Mouse (Mus musculus) MEL (cell line): ENCODE results near the gene Rom1. TPM values are rescaled to one million over a fixed set of nuclear protein-coding genes. Genes with fewer than 3 reads are reported as not detected.

Source experiments
- DNase-seq: peaks from one replicate; pipeline ENCODE4 v3.0.0; 2011; ENCODE audit warnings: low read depth, low spot score
- H3K27ac ChIP-seq: 2 replicates; pipeline ENCODE4 v1.5.1; 2012; ENCODE audit warnings: low read depth, mild to moderate bottlenecking, control low read depth, low read length, moderate library complexity; ENCODE audit not compliant: control insufficient read depth
- H3K27me3 ChIP-seq, 2 experiments: fragments of 150-350 bp in 1 of 2; sonication (generic) in 1 of 2; 2 replicates each; pipeline ENCODE4 v1.6.1; 2012; ENCODE audit warnings: low read length in 2 of 2, mild to moderate bottlenecking in 2 of 2, improper control_type of control experiment in 1 of 2, moderate library complexity in 1 of 2; ENCODE audit not compliant: insufficient read depth in 2 of 2, control insufficient read depth in 1 of 2
- H3K36me3 ChIP-seq, 2 experiments: 2 replicates each; pipeline ENCODE4 v1.6.1; 2012 to 2014; ENCODE audit warnings: low read length in 2 of 2, improper control_type of control experiment in 1 of 2, inconsistent platforms in 1 of 2, mild to moderate bottlenecking in 1 of 2; ENCODE audit not compliant: insufficient read depth in 2 of 2, control insufficient read depth in 1 of 2
- H3K4me1 ChIP-seq, 2 experiments: fragments of 150-350 bp in 1 of 2; sonication (generic) in 1 of 2; 2 replicates each; pipeline ENCODE4 v1.6.1; 2012; ENCODE audit warnings: low read length in 2 of 2, improper control_type of control experiment in 1 of 2, mild to moderate bottlenecking in 1 of 2; ENCODE audit not compliant: insufficient read depth in 2 of 2, control insufficient read depth in 1 of 2
- H3K4me3 ChIP-seq, 2 experiments: fragments of 150-350 bp in 1 of 2; sonication (generic) in 1 of 2; 2 replicates each; pipeline ENCODE4 v1.5.1; 2012; ENCODE audit warnings: low read depth in 2 of 2, low read length in 2 of 2, mild to moderate bottlenecking in 2 of 2, moderate library complexity in 2 of 2, control low read depth in 1 of 2, improper control_type of control experiment in 1 of 2; ENCODE audit not compliant: control insufficient read depth in 1 of 2, insufficient read depth in 1 of 2
- H3K79me2 ChIP-seq: 2 replicates; pipeline ENCODE4 v1.6.1; 2012; ENCODE audit warnings: mild to moderate bottlenecking, low read length, moderate library complexity; ENCODE audit not compliant: control insufficient read depth, poor library complexity, insufficient read depth
- H3K9ac ChIP-seq: 2 replicates; pipeline ENCODE4 v1.6.1; 2012; ENCODE audit warnings: low read depth, mild to moderate bottlenecking, control low read depth, low read length, moderate library complexity; ENCODE audit not compliant: control insufficient read depth, poor library complexity, severe bottlenecking
- H3K9me3 ChIP-seq: fragments of 150-350 bp; sonication (generic); replicated peaks from 2 replicates; pipeline ENCODE4 v1.6.1; 2012; ENCODE audit warnings: mild to moderate bottlenecking, low read length, improper control_type of control experiment, moderate library complexity; ENCODE audit not compliant: insufficient read depth
- BHLHE40 ChIP-seq: IDR thresholded peaks from 2 replicates; pipeline ENCODE4 v1.6.1; 2012; ENCODE audit warnings: low read depth, mild to moderate bottlenecking, inconsistent platforms, low read length, improper control_type of control experiment, borderline replicate concordance
- CTCF ChIP-seq, 3 experiments: IDR thresholded peaks in 2 of 3; conservative IDR thresholded peaks in 1 of 3; 2 replicates each; pipeline ENCODE4 v1.5.1; 2011 to 2012; ENCODE audit warnings: low read length in 3 of 3, low read depth in 2 of 3, mild to moderate bottlenecking in 2 of 3, improper control_type of control experiment in 1 of 3, inconsistent platforms in 1 of 3, mixed read lengths in 1 of 3, moderate library complexity in 1 of 3; ENCODE audit not compliant: control insufficient read depth in 1 of 3, insufficient read depth in 1 of 3, poor library complexity in 1 of 3, severe bottlenecking in 1 of 3
- E2F4 ChIP-seq: IDR thresholded peaks from 2 replicates; pipeline ENCODE4 v1.6.1; 2011; ENCODE audit warnings: low read depth, low read length, improper control_type of control experiment, borderline replicate concordance
- ELF1 ChIP-seq: IDR thresholded peaks from 2 replicates; pipeline ENCODE4 v1.6.1; 2014; ENCODE audit warnings: low read depth, mild to moderate bottlenecking, inconsistent platforms, low read length, improper control_type of control experiment, moderate library complexity
- ETS1 ChIP-seq: IDR thresholded peaks from 2 replicates; pipeline ENCODE4 v1.6.1; 2012; ENCODE audit warnings: low read depth, mild to moderate bottlenecking, inconsistent platforms, low read length, improper control_type of control experiment, moderate library complexity
- GATA1 ChIP-seq: IDR thresholded peaks from 2 replicates; pipeline ENCODE4 v1.6.1; 2011; ENCODE audit warnings: low read depth, low read length, improper control_type of control experiment
- HCFC1 ChIP-seq: IDR thresholded peaks from 2 replicates; pipeline ENCODE4 v1.6.1; 2012; ENCODE audit warnings: low read depth, mild to moderate bottlenecking, inconsistent platforms, low read length, improper control_type of control experiment, moderate library complexity
- JUND ChIP-seq: IDR thresholded peaks from 2 replicates; pipeline ENCODE4 v1.6.1; 2011; ENCODE audit warnings: low read depth, mild to moderate bottlenecking, improper control_type of control experiment, low read length
- KAT2A ChIP-seq: conservative IDR thresholded peaks from 2 replicates; pipeline ENCODE4 v1.6.1; 2012; ENCODE audit warnings: low read depth, low read length, improper control_type of control experiment, inconsistent platforms
- MAFK ChIP-seq: IDR thresholded peaks from 2 replicates; pipeline ENCODE4 v1.6.1; 2011; ENCODE audit warnings: low read depth, mild to moderate bottlenecking, low read length, improper control_type of control experiment, borderline replicate concordance
- MAX ChIP-seq: IDR thresholded peaks from 2 replicates; pipeline ENCODE4 v1.6.1; 2011; ENCODE audit warnings: low read length, improper control_type of control experiment
- MAZ ChIP-seq: IDR thresholded peaks from 2 replicates; pipeline ENCODE4 v1.6.1; 2012; ENCODE audit warnings: low read depth, mild to moderate bottlenecking, inconsistent platforms, low read length, improper control_type of control experiment
- MEF2A ChIP-seq: IDR thresholded peaks from 2 replicates; pipeline ENCODE4 v1.6.1; 2014; ENCODE audit warnings: low read depth, mild to moderate bottlenecking, inconsistent platforms, low read length, improper control_type of control experiment; ENCODE audit not compliant: poor library complexity, insufficient replicate concordance, severe bottlenecking; ENCODE audit errors: extremely low read depth
- NELFE ChIP-seq: IDR thresholded peaks from 2 replicates; pipeline ENCODE4 v1.6.1; 2011; ENCODE audit warnings: low read depth, low read length, improper control_type of control experiment
- POLR2A ChIP-seq, 2 experiments: IDR thresholded peaks; 2 replicates each; pipeline ENCODE4 v1.6.1; 2011 to 2012; ENCODE audit warnings: low read length in 2 of 2, mild to moderate bottlenecking in 2 of 2, control low read depth in 1 of 2, improper control_type of control experiment in 1 of 2, low read depth in 1 of 2, moderate library complexity in 1 of 2; ENCODE audit not compliant: control insufficient read depth in 1 of 2, insufficient read depth in 1 of 2, poor library complexity in 1 of 2
- POLR2AphosphoS2 ChIP-seq: IDR thresholded peaks from 2 replicates; pipeline ENCODE4 v1.6.1; 2011; ENCODE audit warnings: low read length, improper control_type of control experiment
- RAD21 ChIP-seq: IDR thresholded peaks from 2 replicates; pipeline ENCODE4 v1.6.1; 2011; ENCODE audit warnings: mild to moderate bottlenecking, low read depth, low read length, improper control_type of control experiment
- SIN3A ChIP-seq: IDR thresholded peaks from 2 replicates; pipeline ENCODE4 v1.6.1; 2012; ENCODE audit warnings: low read length, improper control_type of control experiment, inconsistent platforms
- TBP ChIP-seq: IDR thresholded peaks from 2 replicates; pipeline ENCODE4 v1.8.0; 2011; ENCODE audit warnings: low read depth, low read length, improper control_type of control experiment
- TCF12 ChIP-seq: IDR thresholded peaks from 2 replicates; pipeline ENCODE4 v1.6.1; 2014; ENCODE audit warnings: low read depth, mild to moderate bottlenecking, inconsistent platforms, low read length, improper control_type of control experiment, moderate library complexity
- UBTF ChIP-seq: IDR thresholded peaks from 2 replicates; pipeline ENCODE4 v1.6.1; 2012; ENCODE audit warnings: low read depth, mild to moderate bottlenecking, inconsistent platforms, low read length, improper control_type of control experiment, moderate library complexity, borderline replicate concordance; ENCODE audit not compliant: insufficient read depth
- polyA plus RNA-seq, 2 experiments: library from polyadenylated mRNA; stranded (reverse) in 1 of 2; unstranded in 1 of 2; fragments of >175 nt in 1 of 2; fragments of >200 nt in 1 of 2; gene quantifications; 2 replicates each; pipeline versions ENCODE4 v1.2.1 to v1.2.4; 2012; ENCODE audit warnings: low replicate concordance in 2 of 2, low read depth in 1 of 2; ENCODE audit not compliant: insufficient read length in 2 of 2, insufficient read depth in 1 of 2, missing spikeins in 1 of 2
- total RNA-seq: library from RNA; depleted of rRNA; stranded (reverse); fragments of 300-350 nt; gene quantifications from 2 replicates; pipeline ENCODE4 v1.2.3, GENCODE M21; 2012

Gene Rom1
- total and polyA plus RNA-seq, 3 experiments: 3.1 to 4.1 TPM; not detected in 1

- TF ChIP-seq MEF2A (no peak), E2F4 (no peak), NELFE (peak; percentile 91), MAZ (no peak; the same call in 1 of the 2 replicates)
These were observed 24.2 kb upstream of the Rom1 start, which contains the start of gene Tut1 (continued) for GRCm38 (mm10) chr19:8953135-8954039.

GRCm38 (mm10) chr19:8952241-8952640, 23.1 kb upstream of the Rom1 start:
- Histone ChIP-seq H3K36me3 (peaks cover 23 to 59% of the 10 kb centered on the region in 2 experiments), H3K4me1 (peaks cover 9 to 30% of the 10 kb centered on the region in 2 experiments), H3K9me3 (no peaks in the 10 kb centered on the region), H3K4me3 (no peak overlapping the region), H3K79me2 (peaks cover 30% of the 10 kb centered on the region), H3K27me3 (no peaks in the 10 kb centered on the region), H3K9ac (peak overlapping the region; percentile 7; the same call in 1 of the 2 replicates), H3K27ac (peak overlapping the region; percentile 5; the same call in 1 of the 2 replicates)
- no peak for DNase-seq
- TF ChIP-seq MAFK (no peak), JUND (no peak)

GRCm38 (mm10) chr19:8950190-8950589, 21.0 kb upstream of the Rom1 start:
- Histone ChIP-seq H3K4me1 (peaks cover 15 to 40% of the 10 kb centered on the region in 2 experiments), H3K9ac (no peak overlapping the region), H3K27me3 (no peaks in the 10 kb centered on the region), H3K27ac (0 out of 2 replicates have a peak overlapping the region, but pooled peaks have one; percentile 11), H3K4me3 (no peak overlapping the region), H3K79me2 (peaks cover 25% of the 10 kb centered on the region), H3K9me3 (no peaks in the 10 kb centered on the region), H3K36me3 (peaks cover 21 to 62% of the 10 kb centered on the region in 2 experiments)
- peak; percentile 74 for DNase-seq
- TF ChIP-seq KAT2A: no peak
- TF ChIP-seq GATA1: peak; percentile 70
- no peak for TF ChIP-seq CTCF (IDR thresholded peaks at IDR 0.05 in 2 of 3, conservative IDR thresholded peaks at IDR 0.05 in 1 of 3; ENCODE audit: control insufficient read depth in 1 of 3, insufficient read depth in 1 of 3, low read depth in 2 of 3, low read length in 3 of 3, poor library complexity in 1 of 3, severe bottlenecking in 1 of 3)
- peak in 1 of 2 experiments; percentile 17; a peak in 1 of 4 replicates for TF ChIP-seq POLR2A (IDR thresholded peaks at IDR 0.05; ENCODE audit: control insufficient read depth in 1 of 2, insufficient read depth in 1 of 2, low read depth in 1 of 2, low read length in 2 of 2, poor library complexity in 1 of 2)
- TF ChIP-seq E2F4: no peak
- no peak for TF ChIP-seq TCF12
- TF ChIP-seq HCFC1: no peak
- TF ChIP-seq MAX: no peak
- TF ChIP-seq ELF1: no peak
- TF ChIP-seq TBP: no peak
- TF ChIP-seq POLR2AphosphoS2: no peak
- no peak for TF ChIP-seq UBTF
- TF ChIP-seq ETS1: peak; percentile 57; the same call in 1 of the 2 replicates
- peak; percentile 38; the same call in 1 of the 2 replicates for TF ChIP-seq SIN3A
- no peak for TF ChIP-seq MAFK
- no peak for TF ChIP-seq RAD21
- no peak for TF ChIP-seq BHLHE40
